Mouse (Mus musculus): ENCODE measurements around the gene Tmem192. TPM values are rescaled to one million over a fixed set of nuclear protein-coding genes. Genes with fewer than 3 reads are reported as not detected.

Gene Tmem192
- polyA plus RNA-seq, 1 experiment from 2014 or later, result 57.9 TPM

GRCm38 (mm10) chr8:64926355-64926754 is 20.6 kb upstream of the Tmem192 start:
- peak; percentile 73 for ATAC-seq
- ChIA-PET CTCF (interaction anchor here (1.2 kb wide), 1 partner anchor 78 kb away, joined by 3 read pairs; no protein-coding TSS in a partner anchor), POLR2A (interaction anchor here (0.6 kb wide), 2 partner anchors 66 to 114 kb away, joined by 3 read pairs; no protein-coding TSS in a partner anchor)
- peaks cover 8% of the 10 kb centered on the region for H3K27me3 ChIP-seq
- no peak for DNase-seq (ENCODE audit: low read depth, low spot score)
- in situ Hi-C loops (cut with MboI; ENCODE audit: low pct_unique_long_range_greater_than_20kb), result loop anchor here (25.0 kb wide), 1 partner anchor 714 kb away; the partner anchor contains the start of gene Tll1
- TF ChIP-seq CTCF (IDR thresholded peaks at IDR 0.05), result no peak

- peaks cover 8% of the 10 kb centered on the region for H3K27me3 ChIP-seq
- DNase-seq (ENCODE audit: low read depth, low spot score) (no peak), ATAC-seq (no peak)
- in situ Hi-C loops (cut with MboI; ENCODE audit: low pct_unique_long_range_greater_than_20kb), result loop anchor here (25.0 kb wide), 1 partner anchor 717 kb away; the partner anchor contains the start of gene Tll1
- ChIA-PET POLR2A (no interaction called here), CTCF (no interaction called here)
- TF ChIP-seq CTCF (IDR thresholded peaks at IDR 0.05), result no peak
Observed at GRCm38 (mm10) chr8:64928938-64929337, 18.0 kb upstream of the Tmem192 start.

- CTCF ChIA-PET, result interaction anchor here (1.0 kb wide), 1 partner anchor 243 kb away, joined by 3 read pairs; no protein-coding TSS in a partner anchor
- DNase-seq (ENCODE audit: low read depth, low spot score) (no peak), ATAC-seq (no peak)
- in situ Hi-C loops (cut with MboI; ENCODE audit: low pct_unique_long_range_greater_than_20kb), result loop anchor here (25.0 kb wide), 1 partner anchor 723 kb away; the partner anchor contains the start of gene Tll1
- TF ChIP-seq CTCF (IDR thresholded peaks at IDR 0.05), result no peak
- POLR2A ChIA-PET, result interaction anchor here (0.8 kb wide), 1 partner anchor 172 kb away, joined by 4 read pairs; no protein-coding TSS in a partner anchor
- H3K27me3 ChIP-seq, result no peaks in the 10 kb centered on the region
Observed at GRCm38 (mm10) chr8:64934997-64935396, 12.0 kb upstream of the Tmem192 start.

- DNase-seq (ENCODE audit: low read depth, low spot score) (no peak), ATAC-seq (no peak)
- in situ Hi-C loops (cut with MboI; ENCODE audit: low pct_unique_long_range_greater_than_20kb), result loop anchor here (5.0 to 25.0 kb wide), 7 partner anchors 89 to 919 kb away; partner anchors contain the start of genes Cpe, Klhl2, Msmo1 and Tll1
- CTCF ChIA-PET, result interaction anchor here (0.7 to 2.0 kb wide), 11 partner anchors 10 to 326 kb away, joined by 3 to 7 read pairs (median 4); no protein-coding TSS in a partner anchor
- POLR2A ChIA-PET, result no interaction called here
- no peaks in the 10 kb centered on the region for H3K27me3 ChIP-seq
- no peak for TF ChIP-seq CTCF (IDR thresholded peaks at IDR 0.05)
Observed at GRCm38 (mm10) chr8:64941019-64941418, 6.0 kb upstream of the Tmem192 start.

- in situ Hi-C loops (cut with MboI; ENCODE audit: low pct_unique_long_range_greater_than_20kb), result loop anchor here (5.0 to 25.0 kb wide), 7 partner anchors 89 to 919 kb away; partner anchors contain the start of genes Cpe, Klhl2, Msmo1 and Tll1
- ChIA-PET CTCF (interaction anchor here (0.7 to 2.0 kb wide), 13 partner anchors 10 to 326 kb away, joined by 3 to 7 read pairs (median 4); no protein-coding TSS in a partner anchor), POLR2A (no interaction called here)
- peak; percentile 68 for ATAC-seq
- H3K27me3 ChIP-seq, result no peaks in the 10 kb centered on the region
- peak; percentile 87 for TF ChIP-seq CTCF (IDR thresholded peaks at IDR 0.05)
- DNase-seq (ENCODE audit: low read depth, low spot score), result no peak
Observed at GRCm38 (mm10) chr8:64941495-64941894, 5.5 kb upstream of the Tmem192 start.

- ATAC-seq (no peak), DNase-seq (ENCODE audit: low read depth, low spot score) (no peak)
- POLR2A ChIA-PET, result no interaction called here
- H3K27me3 ChIP-seq, result no peaks in the 10 kb centered on the region
- in situ Hi-C loops (cut with MboI; ENCODE audit: low pct_unique_long_range_greater_than_20kb), result loop anchor here (5.0 to 25.0 kb wide), 7 partner anchors 91 to 921 kb away; partner anchors contain the start of genes Cpe, Klhl2, Msmo1 and Tll1
- no peak for TF ChIP-seq CTCF (IDR thresholded peaks at IDR 0.05)
- CTCF ChIA-PET, result interaction anchor here (1.0 to 1.3 kb wide), 3 partner anchors 12 to 105 kb away, joined by 3 to 5 read pairs (median 4); no protein-coding TSS in a partner anchor
Observed at GRCm38 (mm10) chr8:64942946-64943345, 4.0 kb upstream of the Tmem192 start.

- DNase-seq (ENCODE audit: low read depth, low spot score) (no peak), ATAC-seq (no peak)
- H3K27me3 ChIP-seq, result no peaks in the 10 kb centered on the region
- CTCF ChIA-PET, result interaction anchor here (1.1 kb wide), 1 partner anchor 247 kb away, joined by 3 read pairs; no protein-coding TSS in a partner anchor
- peak; percentile 54 for TF ChIP-seq CTCF (IDR thresholded peaks at IDR 0.05)
- in situ Hi-C loops (cut with MboI; ENCODE audit: low pct_unique_long_range_greater_than_20kb), result loop anchor here (5.0 to 25.0 kb wide), 7 partner anchors 93 to 923 kb away; partner anchors contain the start of genes Cpe, Klhl2, Msmo1 and Tll1
- POLR2A ChIA-PET, result interaction anchor here (0.6 kb wide), 1 partner anchor 176 kb away, joined by 4 read pairs; no protein-coding TSS in a partner anchor
Observed at GRCm38 (mm10) chr8:64944831-64945230, 2.2 kb upstream of the Tmem192 start.

- in situ Hi-C loops (cut with MboI; ENCODE audit: low pct_unique_long_range_greater_than_20kb), result loop anchor here (10.0 to 25.0 kb wide), 2 partner anchors 211 to 733 kb away; partner anchors contain the start of genes Msmo1 and Tll1
- no peaks in the 10 kb centered on the region for H3K27me3 ChIP-seq
- no peak for DNase-seq (ENCODE audit: low read depth, low spot score)
- ATAC-seq, result no peak
- ChIA-PET CTCF (no interaction called here), POLR2A (no interaction called here)
- no peak for TF ChIP-seq CTCF (IDR thresholded peaks at IDR 0.05)
Observed at GRCm38 (mm10) chr8:64945606-64946005, 1.4 kb upstream of the Tmem192 start.

GRCm38 (mm10) chr8:64946441-64946819 is 555 bp upstream of the Tmem192 start:
- in situ Hi-C loops (cut with MboI; ENCODE audit: low pct_unique_long_range_greater_than_20kb), result loop anchor here (10.0 to 25.0 kb wide), 2 partner anchors 212 to 734 kb away; partner anchors contain the start of genes Msmo1 and Tll1
- POLR2A ChIA-PET, result no interaction called here
- CTCF ChIA-PET, result no interaction called here
- TF ChIP-seq CTCF (IDR thresholded peaks at IDR 0.05), result no peak
- ATAC-seq, result no peak
- H3K27me3 ChIP-seq, result no peaks in the 10 kb centered on the region
- DNase-seq (ENCODE audit: low read depth, low spot score), result no peak

GRCm38 (mm10) chr8:64947698-64948034 is 681 bp downstream of the Tmem192 start:
- ATAC-seq, result no peak
- ChIA-PET POLR2A (interaction anchor here (0.7 kb wide), 1 partner anchor 16 kb away, joined by 6 read pairs; no protein-coding TSS in a partner anchor), CTCF (no interaction called here)
- no peaks in the 10 kb centered on the region for H3K27me3 ChIP-seq
- DNase-seq (ENCODE audit: low read depth, low spot score), result no peak
- in situ Hi-C loops (cut with MboI; ENCODE audit: low pct_unique_long_range_greater_than_20kb), result loop anchor here (10.0 to 25.0 kb wide), 2 partner anchors 213 to 735 kb away; partner anchors contain the start of genes Msmo1 and Tll1
- no peak for TF ChIP-seq CTCF (IDR thresholded peaks at IDR 0.05)

GRCm38 (mm10) chr8:64948371-64948770 is 1.4 kb downstream of the Tmem192 start:
- in situ Hi-C loops (cut with MboI; ENCODE audit: low pct_unique_long_range_greater_than_20kb), result loop anchor here (10.0 to 25.0 kb wide), 2 partner anchors 214 to 736 kb away; partner anchors contain the start of genes Msmo1 and Tll1
- no peak for ATAC-seq
- no peaks in the 10 kb centered on the region for H3K27me3 ChIP-seq
- CTCF ChIA-PET, result no interaction called here
- POLR2A ChIA-PET, result no interaction called here
- no peak for DNase-seq (ENCODE audit: low read depth, low spot score)
- no peak for TF ChIP-seq CTCF (IDR thresholded peaks at IDR 0.05)

Data from Patski (cell line).